Mouse (Mus musculus) CH12.LX (cell line): Measurements from ENCODE around the gene Myom1.

Source experiments
- CHD2 ChIP-seq: IDR thresholded peaks from 2 replicates; pipeline ENCODE4 v1.6.1; 2011; ENCODE audit warnings: low read length, improper control_type of control experiment
- CTCF ChIP-seq, 2 experiments: IDR thresholded peaks in 1 of 2; conservative IDR thresholded peaks in 1 of 2; 2 replicates each; pipeline ENCODE4 v1.5.1; 2011 to 2012; ENCODE audit warnings: low read depth in 2 of 2, low read length in 2 of 2, improper control_type of control experiment in 1 of 2, inconsistent platforms in 1 of 2, mild to moderate bottlenecking in 1 of 2, moderate library complexity in 1 of 2
- E2F4 ChIP-seq: IDR thresholded peaks from 2 replicates; pipeline ENCODE4 v1.6.1; 2011; ENCODE audit warnings: low read depth, low read length, improper control_type of control experiment; ENCODE audit not compliant: insufficient replicate concordance
- EP300 ChIP-seq: IDR thresholded peaks from 2 replicates; pipeline ENCODE4 v1.6.1; 2011; ENCODE audit warnings: low read length, improper control_type of control experiment
- HCFC1 ChIP-seq: IDR thresholded peaks from 2 replicates; pipeline ENCODE4 v1.6.1; 2012; ENCODE audit warnings: low read depth, mild to moderate bottlenecking, inconsistent platforms, low read length, improper control_type of control experiment
- PAX5 ChIP-seq: IDR thresholded peaks from 2 replicates; pipeline ENCODE4 v1.6.1; 2012; ENCODE audit warnings: low read length, inconsistent platforms, mixed read lengths
- POLR2A ChIP-seq: IDR thresholded peaks from 2 replicates; pipeline ENCODE4 v1.6.1; 2011; ENCODE audit warnings: low read depth, mild to moderate bottlenecking, improper control_type of control experiment, low read length
- POLR2AphosphoS2 ChIP-seq: IDR thresholded peaks from 2 replicates; pipeline ENCODE4 v1.6.1; 2011; ENCODE audit warnings: low read depth, low read length, improper control_type of control experiment
- SIN3A ChIP-seq: IDR thresholded peaks from 2 replicates; pipeline ENCODE4 v1.6.1; 2012; ENCODE audit warnings: low read length, improper control_type of control experiment, inconsistent platforms
- TBP ChIP-seq: conservative IDR thresholded peaks from 2 replicates; pipeline ENCODE4 v1.6.1; 2011; ENCODE audit warnings: low read depth, low read length, improper control_type of control experiment
- USF2 ChIP-seq: conservative IDR thresholded peaks from 2 replicates; pipeline ENCODE4 v1.6.1; 2011; ENCODE audit warnings: low read depth, low read length, improper control_type of control experiment
- ZNF384 ChIP-seq: IDR thresholded peaks from 2 replicates; pipeline ENCODE4 v1.6.1; 2012; ENCODE audit warnings: low read depth, low read length, improper control_type of control experiment, inconsistent platforms

GRCm38 (mm10) chr17:71032719-71033118 lies 30.3 kb downstream of the Myom1 start:
- no peak for TF ChIP-seq USF2
- TF ChIP-seq POLR2A, result no peak
- no peak for TF ChIP-seq SIN3A
- no peak for TF ChIP-seq CHD2
- no peak for TF ChIP-seq ZNF384
- no peak for TF ChIP-seq CTCF (conservative IDR thresholded peaks at IDR 0.05 in 1 of 2, IDR thresholded peaks at IDR 0.05 in 1 of 2; ENCODE audit: low read depth in 2 of 2, low read length in 2 of 2)
- no peak for TF ChIP-seq POLR2AphosphoS2
- TF ChIP-seq TBP, result no peak
- no peak for TF ChIP-seq PAX5
- TF ChIP-seq EP300, result no peak
- no peak for TF ChIP-seq HCFC1
- no peak for TF ChIP-seq E2F4
